Mouse (Mus musculus): Measurements from ENCODE around the gene Tusc2.

DNA sequence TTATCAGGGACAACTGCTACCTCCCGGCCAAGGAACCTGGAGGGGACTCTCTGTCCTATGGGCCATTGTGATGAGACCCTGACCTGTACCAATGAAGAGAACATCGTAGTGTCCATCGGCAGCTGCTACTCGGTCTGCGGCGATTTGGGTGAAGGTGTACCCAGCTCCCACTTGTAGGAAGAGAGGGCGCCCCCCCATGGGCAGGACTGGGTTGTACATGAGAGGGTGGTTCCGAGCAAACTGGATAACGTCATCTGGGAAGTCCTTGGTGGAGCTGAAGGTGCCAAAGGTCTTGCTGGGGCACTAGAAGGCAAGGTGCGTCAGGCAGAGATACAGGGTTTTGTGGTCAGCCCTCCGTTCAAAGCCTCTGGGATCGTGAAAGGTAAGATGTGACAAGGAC is 37.7 kb downstream of the Tusc2 start:
- TF ChIP-seq POLR2A (IDR thresholded peaks at IDR 0.05; ENCODE audit: extremely low read depth, insufficient read depth, low read length) = no peak
- 0 out of 2 replicates have a peak, but pooled peaks have one; percentile 14 for TF ChIP-seq CTCF (IDR thresholded peaks at IDR 0.05; ENCODE audit: extremely low read depth, insufficient read depth, low read length)
